In the genomic region with DNA sequence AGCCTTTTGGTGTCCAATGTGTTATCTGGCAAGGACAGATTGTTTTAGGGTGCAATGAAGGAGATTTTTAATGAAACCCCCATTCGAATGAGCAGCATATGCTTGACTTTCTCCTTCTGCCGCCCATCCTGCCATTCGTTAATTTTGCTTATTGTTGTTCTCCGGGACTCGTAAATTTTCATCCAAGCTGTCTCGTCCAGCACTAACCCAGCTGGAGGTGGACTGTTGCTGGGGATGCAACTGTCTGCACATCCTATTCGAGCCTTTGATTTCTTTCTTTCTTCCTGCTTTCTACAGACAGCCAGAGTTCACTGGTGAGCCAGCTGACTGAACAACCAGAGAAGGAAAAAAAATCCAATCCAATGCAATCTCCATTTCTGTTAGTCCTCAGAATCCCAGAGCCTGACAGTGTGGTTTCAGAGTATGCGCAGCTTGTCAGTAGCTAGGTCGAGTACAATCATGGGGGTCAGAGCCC, we compare ENCODE assay signal across 12 mouse cellular contexts.
A peak's percentile ranks its signal among the peaks of the same experiment; 100 is the strongest.
DNase-seq lines count a peak whose midpoint lies in the region; ATAC-seq lines count a peak whose summit lies in the region.
"Had no signal": no experiment of that assay in that cellular context is flagged by ENCODE, and none has a peak within 500 bp of the region (broad histone marks: within the 10 kb centered on the region; RNA-seq: fewer than 3 reads in every experiment).

No protein-coding gene starts in this region.

- WGBS in forebrain, embryonic 13.5 days: 57% methylated on average over 9 of the region's 9 CpGs
- 84% methylated on average over 9 of the region's 9 CpGs for WGBS in forebrain, embryonic 10.5 days
- WGBS in limb, embryonic 12.5 days: 34% methylated on average over 9 of the region's 9 CpGs
- 53% methylated on average over 9 of the region's 9 CpGs for WGBS in limb, embryonic 10.5 days
- WGBS in neural tube, embryonic 14.5 days: 18% methylated on average over 9 of the region's 9 CpGs

- peak overlapping the region; percentile 2; the same call in 1 of the 2 replicates for H3K27ac ChIP-seq in forebrain, embryonic 13.5 days
- no peak overlapping the region for H3K27ac ChIP-seq in forebrain, embryonic 10.5 days
- no peak overlapping the region for H3K27ac ChIP-seq in limb, embryonic 12.5 days
- no peak overlapping the region for H3K27ac ChIP-seq in limb, embryonic 10.5 days
- 0 out of 2 replicates have a peak overlapping the region, but pooled peaks have one; percentile 5 for H3K27ac ChIP-seq in neural tube, embryonic 14.5 days (ENCODE audit: low read depth, low read length)
- H3K27ac ChIP-seq: heart, adult 2 months; macrophage; stomach, postnatal 0 days had no signal

- DNase-seq in forebrain, embryonic 10.5 days (ENCODE audit: extremely low spot score, low spot score): no peak
- DNase-seq in limb, embryonic 10.5 days (ENCODE audit: low spot score): no peak
- DNase-seq in layer of hippocampus, adult 9-10 months (ENCODE audit: low spot score): peak; percentile 58
- DNase-seq in liver: no peak

- H3K36me3 ChIP-seq in forebrain, embryonic 13.5 days (ENCODE audit: poor library complexity, severe bottlenecking): no peaks in the 10 kb centered on the region
- no peaks in the 10 kb centered on the region for H3K36me3 ChIP-seq in forebrain, embryonic 10.5 days (replicated peaks)
- no peaks in the 10 kb centered on the region for H3K36me3 ChIP-seq in limb, embryonic 12.5 days
- no peaks in the 10 kb centered on the region for H3K36me3 ChIP-seq in limb, embryonic 10.5 days
- no peaks in the 10 kb centered on the region for H3K36me3 ChIP-seq in neural tube, embryonic 14.5 days (ENCODE audit: control insufficient read depth, insufficient read depth, low read length)

- H3K4me3 ChIP-seq in forebrain, embryonic 13.5 days: no peak overlapping the region
- H3K4me3 ChIP-seq in forebrain, embryonic 10.5 days: no peak overlapping the region
- no peak overlapping the region for H3K4me3 ChIP-seq in limb, embryonic 12.5 days (replicated peaks)
- H3K4me3 ChIP-seq in limb, embryonic 10.5 days: no peak overlapping the region
- no peak overlapping the region for H3K4me3 ChIP-seq in neural tube, embryonic 14.5 days (ENCODE audit: low read depth, low read length)
- H3K4me3 ChIP-seq: heart, adult 2 months had no signal

- no peak overlapping the region for H3K4me2 ChIP-seq in forebrain, embryonic 13.5 days
- 0 out of 2 replicates have a peak overlapping the region, but pooled peaks have one; percentile 10 for H3K4me2 ChIP-seq in limb, embryonic 12.5 days
- H3K4me2 ChIP-seq in neural tube, embryonic 14.5 days (ENCODE audit: low read depth, low read length): peak overlapping the region; percentile 26

- ATAC-seq in forebrain, embryonic 13.5 days: peak; percentile 86
- ATAC-seq in limb, embryonic 12.5 days (ENCODE audit: insufficient number of reproducible peaks, insufficient read depth, low FRiP score, low TSS enrichment, low read depth): no peak
- ATAC-seq in neural tube, embryonic 14.5 days (ENCODE audit: low read depth): peak; percentile 87
- no peak for ATAC-seq in megakaryocyte, adult 5-6 weeks (ENCODE audit: poor library complexity, severe bottlenecking)
- ATAC-seq: Patski had no signal

- H3K4me1 ChIP-seq in forebrain, embryonic 13.5 days: peaks cover 11% of the 10 kb centered on the region; the same call in 1 of the 2 replicates
- H3K4me1 ChIP-seq in forebrain, embryonic 10.5 days: no peaks in the 10 kb centered on the region
- peaks cover 19% of the 10 kb centered on the region; the same call in 1 of the 2 replicates for H3K4me1 ChIP-seq in limb, embryonic 12.5 days (replicated peaks)
- peaks cover 24% of the 10 kb centered on the region for H3K4me1 ChIP-seq in limb, embryonic 10.5 days
- peaks cover 11% of the 10 kb centered on the region; the same call in 1 of the 2 replicates for H3K4me1 ChIP-seq in neural tube, embryonic 14.5 days (ENCODE audit: control insufficient read depth, insufficient read depth, low read length)

- H3K9me3 ChIP-seq in forebrain, embryonic 13.5 days (replicated peaks): no peaks in the 10 kb centered on the region
- no peaks in the 10 kb centered on the region for H3K9me3 ChIP-seq in forebrain, embryonic 10.5 days
- no peaks in the 10 kb centered on the region for H3K9me3 ChIP-seq in limb, embryonic 12.5 days
- H3K9me3 ChIP-seq in limb, embryonic 10.5 days (replicated peaks): no peaks in the 10 kb centered on the region
- H3K9me3 ChIP-seq in neural tube, embryonic 14.5 days (ENCODE audit: control insufficient read depth, low read length): no peaks in the 10 kb centered on the region

- no peak overlapping the region for H3K9ac ChIP-seq in forebrain, embryonic 13.5 days
- H3K9ac ChIP-seq in limb, embryonic 12.5 days (replicated peaks): no peak overlapping the region
- no peak overlapping the region for H3K9ac ChIP-seq in neural tube, embryonic 14.5 days (replicated peaks; ENCODE audit: low read depth, low read length)

- no peaks in the 10 kb centered on the region for H3K27me3 ChIP-seq in forebrain, embryonic 13.5 days
- no peaks in the 10 kb centered on the region for H3K27me3 ChIP-seq in forebrain, embryonic 10.5 days (ENCODE audit: poor library complexity, severe bottlenecking)
- no peaks in the 10 kb centered on the region for H3K27me3 ChIP-seq in limb, embryonic 12.5 days
- H3K27me3 ChIP-seq in limb, embryonic 10.5 days (ENCODE audit: low read depth, poor library complexity, severe bottlenecking): no peaks in the 10 kb centered on the region
- no peaks in the 10 kb centered on the region for H3K27me3 ChIP-seq in neural tube, embryonic 14.5 days (ENCODE audit: control insufficient read depth, insufficient read depth, low read length)

Comparison
In these comparisons a context has a peak if more than half of its experiments do, and no peak if none do; other contexts are left out.
1. H3K27ac ChIP-seq: peak in forebrain, embryonic 13.5 days (single experiment) and neural tube, embryonic 14.5 days (single experiment); none in forebrain, embryonic 10.5 days (single experiment), limb, embryonic 12.5 days (single experiment) and limb, embryonic 10.5 days (single experiment).
2. ATAC-seq: peak in forebrain, embryonic 13.5 days (single experiment) and neural tube, embryonic 14.5 days (single experiment); none in limb, embryonic 12.5 days (single experiment) and megakaryocyte, adult 5-6 weeks (single experiment).